Mouse (Mus musculus): ENCODE measurements around the gene Adprhl1. TPM values are rescaled to one million over a fixed set of nuclear protein-coding genes. Genes with fewer than 3 reads are reported as not detected.

Adprhl1 gene
- polyA plus RNA-seq, 1 experiment: 22.8 TPM

GRCm38 (mm10) chr8:13194818-13195217 lies 59.1 kb downstream of the Adprhl1 start:
- Histone ChIP-seq H3K27ac (replicated peaks; ENCODE audit: low read depth, low read length) (no peak overlapping the region), H3K4me3 (ENCODE audit: insufficient read depth, low read depth, low read length) (no peak overlapping the region), H3K4me1 (ENCODE audit: control insufficient read depth, insufficient read depth, insufficient read length, low read length) (0 out of 2 replicates have a peak, but pooled peaks cover 3% of the 10 kb centered on the region)

DNA sequence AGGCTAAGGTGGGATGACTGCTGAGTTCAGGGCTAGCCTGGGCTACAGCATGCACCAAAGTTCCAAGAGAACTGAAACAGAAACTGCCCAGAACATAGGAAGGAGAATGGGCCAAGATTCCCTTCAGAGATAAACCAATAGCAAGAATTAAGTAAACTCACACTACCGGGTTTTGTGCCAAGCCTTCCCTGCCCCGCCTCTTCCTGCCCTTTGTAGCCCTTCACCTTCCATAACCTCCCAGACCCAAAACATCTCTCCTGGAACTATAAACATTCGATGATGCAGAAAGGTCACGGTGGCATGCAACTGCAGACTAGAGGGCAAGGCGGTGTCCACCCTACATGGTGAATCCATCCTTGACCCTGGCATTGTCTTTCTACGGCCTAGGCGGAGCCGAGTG lies 63.7 kb downstream of the Adprhl1 start:
- H3K4me3 ChIP-seq (ENCODE audit: insufficient read depth, low read depth, low read length): no peak overlapping the region
- H3K4me1 ChIP-seq (ENCODE audit: control insufficient read depth, insufficient read depth, insufficient read length, low read length): no peaks in the 10 kb centered on the region
- H3K27ac ChIP-seq (replicated peaks; ENCODE audit: low read depth, low read length): no peak overlapping the region

DNA sequence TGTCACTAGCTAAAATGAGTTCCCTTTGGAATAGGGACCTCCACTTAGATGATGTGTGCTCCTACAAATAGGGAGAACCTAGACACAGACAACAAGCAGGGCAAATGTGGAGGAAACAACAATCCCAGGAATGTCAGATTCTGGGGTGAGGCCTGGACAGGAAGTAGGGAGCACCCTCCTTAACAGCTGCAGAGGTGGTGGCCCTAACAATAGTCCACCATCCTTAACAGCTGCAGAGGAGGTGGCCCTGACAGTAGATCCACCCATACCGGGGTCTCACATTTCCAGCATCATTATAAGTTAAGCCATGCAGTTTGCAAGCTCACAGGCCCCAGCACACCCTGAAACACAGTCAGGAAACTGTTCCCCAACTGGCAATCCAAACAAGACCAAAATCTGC lies 65.1 kb downstream of the Adprhl1 start:
- H3K4me1 ChIP-seq (ENCODE audit: control insufficient read depth, insufficient read depth, insufficient read length, low read length): no peaks in the 10 kb centered on the region
- H3K4me3 ChIP-seq (ENCODE audit: insufficient read depth, low read depth, low read length): no peak overlapping the region
- H3K27ac ChIP-seq (replicated peaks; ENCODE audit: low read depth, low read length): no peak overlapping the region

DNA sequence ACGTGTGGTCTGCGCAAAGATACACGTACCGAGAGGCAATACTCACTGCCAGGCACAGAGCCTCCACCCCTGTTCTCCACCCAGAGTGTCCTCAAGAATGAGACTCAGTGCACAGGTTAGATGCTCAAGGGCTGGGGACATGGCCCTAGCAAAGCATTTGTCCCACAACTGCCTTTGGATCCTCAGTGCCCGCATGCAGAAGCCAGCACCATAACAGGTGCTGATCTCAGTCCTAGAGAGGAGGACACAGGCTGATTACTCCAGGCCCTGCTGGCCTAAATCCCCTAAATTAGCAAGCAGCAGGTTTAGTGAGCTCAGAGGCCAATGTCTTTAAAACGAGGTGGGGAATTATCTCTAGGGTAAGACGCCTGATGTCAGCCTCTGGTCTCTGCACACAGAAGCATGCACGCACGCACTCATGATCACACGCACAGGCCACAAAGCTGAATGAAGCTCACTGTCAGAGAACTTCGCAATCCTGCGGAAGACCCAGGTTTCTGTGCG lies 65.9 kb downstream of the Adprhl1 start:
- Histone ChIP-seq H3K4me1 (ENCODE audit: control insufficient read depth, insufficient read depth, insufficient read length, low read length) (no peaks in the 10 kb centered on the region), H3K27ac (replicated peaks; ENCODE audit: low read depth, low read length) (no peak overlapping the region), H3K4me3 (ENCODE audit: insufficient read depth, low read depth, low read length) (no peak overlapping the region)

- no peaks in the 10 kb centered on the region for H3K4me1 ChIP-seq (ENCODE audit: control insufficient read depth, insufficient read depth, insufficient read length, low read length)
- H3K4me3 ChIP-seq (ENCODE audit: insufficient read depth, low read depth, low read length): no peak overlapping the region
- H3K27ac ChIP-seq (replicated peaks; ENCODE audit: low read depth, low read length): no peak overlapping the region
Observed at GRCm38 (mm10) chr8:13187638-13188037, 66.3 kb downstream of the Adprhl1 start.

GRCm38 (mm10) chr8:13187229-13187628 lies 66.7 kb downstream of the Adprhl1 start:
- Histone ChIP-seq H3K27ac (replicated peaks; ENCODE audit: low read depth, low read length) (no peak overlapping the region), H3K4me3 (ENCODE audit: insufficient read depth, low read depth, low read length) (no peak overlapping the region), H3K4me1 (ENCODE audit: control insufficient read depth, insufficient read depth, insufficient read length, low read length) (no peaks in the 10 kb centered on the region; the same call in 1 of the 2 replicates)

GRCm38 (mm10) chr8:13186819-13187218 lies 67.1 kb downstream of the Adprhl1 start:
- Histone ChIP-seq H3K4me1 (ENCODE audit: control insufficient read depth, insufficient read depth, insufficient read length, low read length) (peaks cover under 1% of the 10 kb centered on the region), H3K27ac (replicated peaks; ENCODE audit: low read depth, low read length) (no peak overlapping the region), H3K4me3 (ENCODE audit: insufficient read depth, low read depth, low read length) (no peak overlapping the region)

- no peak overlapping the region for H3K4me3 ChIP-seq (ENCODE audit: insufficient read depth, low read depth, low read length)
- peak overlapping the region; percentile 59 for H3K27ac ChIP-seq (replicated peaks; ENCODE audit: low read depth, low read length)
- peaks cover 6% of the 10 kb centered on the region for H3K4me1 ChIP-seq (ENCODE audit: control insufficient read depth, insufficient read depth, insufficient read length, low read length)
Observed at GRCm38 (mm10) chr8:13181691-13181976, 72.3 kb downstream of the Adprhl1 start.

DNA sequence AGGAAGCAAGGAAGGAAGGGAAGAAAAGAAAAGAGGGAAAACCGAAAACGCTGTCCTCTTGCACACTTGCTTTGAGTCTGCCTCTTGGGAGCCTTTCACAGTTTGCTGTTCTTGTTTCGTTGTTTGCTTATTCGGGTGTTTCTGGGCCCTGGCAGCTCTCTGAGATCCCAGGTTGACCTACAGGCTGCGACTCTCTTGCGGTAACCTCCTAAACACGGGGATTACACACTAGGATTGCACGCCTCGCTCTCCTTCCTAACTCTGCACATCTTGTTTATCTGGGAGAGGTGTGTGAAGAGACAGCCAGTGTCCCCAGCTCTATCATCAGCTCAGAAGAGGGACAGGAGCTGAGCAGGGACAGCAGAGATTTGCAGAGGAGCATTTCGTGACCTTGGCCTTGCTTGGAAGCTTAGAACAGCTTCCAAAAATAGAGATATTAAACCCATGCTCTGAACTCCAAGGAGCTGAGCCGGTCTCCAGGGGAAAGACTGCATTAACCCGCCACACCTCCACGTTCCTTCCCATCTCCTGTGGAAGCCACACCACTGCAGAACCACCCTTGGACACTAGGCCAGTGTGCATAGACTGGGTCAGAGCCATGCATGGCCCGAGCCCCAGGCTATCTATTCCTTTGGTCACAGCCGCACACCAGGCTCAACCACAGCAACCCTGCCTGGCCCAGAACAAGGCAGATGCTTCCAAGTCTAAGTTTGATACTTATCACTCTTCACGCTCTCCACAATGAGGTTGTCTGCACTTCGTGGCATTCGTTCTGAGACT lies 72.9 kb downstream of the Adprhl1 start:
- no peak overlapping the region for H3K4me3 ChIP-seq (ENCODE audit: insufficient read depth, low read depth, low read length)
- peak overlapping the region; percentile 84 for H3K27ac ChIP-seq (replicated peaks; ENCODE audit: low read depth, low read length)

DNA sequence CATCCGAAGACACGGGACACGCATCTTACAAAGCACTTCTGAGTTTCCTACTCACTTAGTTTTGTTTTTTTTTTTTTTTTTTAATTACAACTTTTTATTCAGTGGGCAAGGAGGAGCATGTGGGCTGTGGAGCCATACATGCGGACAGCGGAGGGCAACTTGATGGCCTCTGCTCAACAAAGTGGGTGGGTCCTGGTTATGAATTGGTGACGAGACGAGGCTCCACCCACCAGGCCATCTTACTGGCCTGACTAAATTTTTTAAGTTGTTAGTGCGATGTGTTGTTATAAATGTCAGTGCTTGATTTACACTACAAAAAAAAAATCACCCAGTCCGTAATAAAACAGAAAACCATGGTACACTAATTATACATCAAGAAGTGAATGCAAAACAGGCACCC lies 73.6 kb downstream of the Adprhl1 start:
- H3K4me3 ChIP-seq (ENCODE audit: insufficient read depth, low read depth, low read length): no peak overlapping the region
- H3K4me1 ChIP-seq (ENCODE audit: control insufficient read depth, insufficient read depth, insufficient read length, low read length): peaks cover 6% of the 10 kb centered on the region
- H3K27ac ChIP-seq (replicated peaks; ENCODE audit: low read depth, low read length): peak overlapping the region; percentile 84

More for the DNA sequence above, 72.9 kb downstream of the Adprhl1 start:
- H3K4me1 ChIP-seq (ENCODE audit: control insufficient read depth, insufficient read depth, insufficient read length, low read length): peaks cover 6% of the 10 kb centered on the region

DNA sequence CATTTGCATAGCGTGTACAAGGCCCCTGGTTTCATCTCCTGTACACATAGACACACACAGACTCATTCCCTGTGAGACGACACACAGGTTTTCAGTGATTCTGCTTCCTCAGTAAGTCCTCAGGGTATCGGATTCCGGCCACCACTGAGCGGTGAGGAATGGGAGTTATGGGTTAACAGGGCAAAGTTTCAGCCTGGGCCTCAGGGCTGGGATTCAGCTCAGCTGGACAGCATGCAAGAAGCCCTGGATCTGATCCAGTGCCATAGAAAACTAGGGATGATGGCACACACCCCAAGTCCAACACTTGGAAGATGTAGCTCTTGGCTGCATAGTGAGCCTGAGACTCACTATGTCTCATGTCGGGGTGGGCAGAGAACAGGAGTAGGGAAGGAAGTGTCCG lies 74.0 kb downstream of the Adprhl1 start:
- peaks cover 6% of the 10 kb centered on the region for H3K4me1 ChIP-seq (ENCODE audit: control insufficient read depth, insufficient read depth, insufficient read length, low read length)
- peak overlapping the region; percentile 84 for H3K27ac ChIP-seq (replicated peaks; ENCODE audit: low read depth, low read length)
- H3K4me3 ChIP-seq (ENCODE audit: insufficient read depth, low read depth, low read length): no peak overlapping the region

- Histone ChIP-seq H3K27ac (replicated peaks; ENCODE audit: low read depth, low read length) (peak overlapping the region; percentile 76), H3K4me3 (ENCODE audit: insufficient read depth, low read depth, low read length) (no peak overlapping the region), H3K4me1 (ENCODE audit: control insufficient read depth, insufficient read depth, insufficient read length, low read length) (peaks cover 6% of the 10 kb centered on the region)
Observed at GRCm38 (mm10) chr8:13179482-13179881, 74.5 kb downstream of the Adprhl1 start.

DNA sequence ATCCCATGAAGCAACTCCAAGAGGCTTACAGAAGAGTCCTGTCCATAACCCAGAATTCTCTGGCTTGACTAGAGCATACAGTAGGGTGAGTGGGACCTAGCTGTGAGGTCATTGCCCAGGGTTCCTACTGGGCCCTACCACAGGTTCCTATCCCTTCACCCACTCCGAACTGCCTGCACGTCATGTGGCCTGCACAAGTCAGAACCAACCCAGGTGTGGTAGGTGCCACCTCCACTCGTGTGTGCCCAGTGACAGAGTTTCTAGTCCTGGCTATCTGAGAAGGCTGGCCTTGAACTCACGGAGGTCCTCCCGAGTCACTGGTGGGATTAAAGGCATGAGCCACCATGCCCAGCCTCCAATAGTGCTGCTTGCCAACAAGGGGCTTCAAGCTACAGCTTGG lies 75.8 kb downstream of the Adprhl1 start:
- Histone ChIP-seq H3K4me1 (ENCODE audit: control insufficient read depth, insufficient read depth, insufficient read length, low read length) (peaks cover 6% of the 10 kb centered on the region), H3K27ac (replicated peaks; ENCODE audit: low read depth, low read length) (0 out of 2 replicates have a peak overlapping the region, but pooled peaks have one; percentile 6), H3K4me3 (ENCODE audit: insufficient read depth, low read depth, low read length) (no peak overlapping the region)

GRCm38 (mm10) chr8:13177173-13177852 lies 76.6 kb downstream of the Adprhl1 start:
- H3K27ac ChIP-seq (replicated peaks; ENCODE audit: low read depth, low read length): no peak overlapping the region

GRCm38 (mm10) chr8:13175650-13176049 lies 78.3 kb downstream of the Adprhl1 start:
- H3K4me3 ChIP-seq (ENCODE audit: insufficient read depth, low read depth, low read length): no peak overlapping the region
- H3K27ac ChIP-seq (replicated peaks; ENCODE audit: low read depth, low read length): no peak overlapping the region
- H3K4me1 ChIP-seq (ENCODE audit: control insufficient read depth, insufficient read depth, insufficient read length, low read length): no peaks in the 10 kb centered on the region; the same call in 1 of the 2 replicates

More at GRCm38 (mm10) chr8:13177173-13177852, 76.6 kb downstream of the Adprhl1 start:
- Histone ChIP-seq H3K4me3 (ENCODE audit: insufficient read depth, low read depth, low read length) (no peak overlapping the region), H3K4me1 (ENCODE audit: control insufficient read depth, insufficient read depth, insufficient read length, low read length) (peaks cover 6% of the 10 kb centered on the region)

DNA sequence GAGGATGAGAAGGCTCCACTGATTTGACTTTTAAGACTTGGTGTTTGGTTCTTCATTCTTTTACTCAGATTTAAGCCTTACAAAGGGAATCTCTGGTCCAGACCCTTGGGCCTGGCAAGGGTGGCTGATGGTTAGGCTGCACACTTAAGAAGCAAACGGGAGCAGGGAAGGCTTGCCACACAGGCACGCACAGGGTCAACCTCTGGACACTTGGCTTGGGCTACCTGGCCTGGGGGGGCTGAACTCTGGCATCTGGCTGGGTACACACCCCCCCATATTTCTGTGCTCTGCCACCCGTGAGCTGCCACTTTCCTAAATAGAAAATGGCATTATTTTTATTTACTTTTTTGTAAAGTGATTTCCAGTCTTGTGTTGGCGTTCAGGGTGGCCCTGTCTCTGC lies 79.2 kb downstream of the Adprhl1 start:
- no peaks in the 10 kb centered on the region; the same call in 1 of the 2 replicates for H3K4me1 ChIP-seq (ENCODE audit: control insufficient read depth, insufficient read depth, insufficient read length, low read length)
- H3K27ac ChIP-seq (replicated peaks; ENCODE audit: low read depth, low read length): no peak overlapping the region

More for the DNA sequence above, 79.2 kb downstream of the Adprhl1 start:
- H3K4me3 ChIP-seq (ENCODE audit: insufficient read depth, low read depth, low read length): no peak overlapping the region
